Mouse (Mus musculus) large intestine, adult 2 months (tissue): ENCODE measurements at regions not wholly inside any gene's neighbourhood (a gene's known extent, or its start where the extent isn't known, plus 50 kb on each side); places are given as distances from the start of the nearest gene placed in this dataset.

Source experiments
- DNase-seq: peaks from one replicate; pipeline ENCODE4 v3.0.0-alpha.2; 2012; ENCODE audit warnings: low read depth, low spot score
- WGBS: fragments of 180-500 bp; shearing (Covaris S2); methylation state at CpG from one replicate; pipeline ENCODE4 v1.1.7; 2018; 5-methylcytosine and 5-hydroxymethylcytosine counted together

- no peak for DNase-seq
- WGBS = 61% methylated on average over 20 of the region's 20 CpGs
Measured at GRCm38 (mm10) chr11:19531255-19532003, 392.7 kb upstream of the Spred2 start.

- WGBS = 81% methylated on average over 7 of the region's 7 CpGs
- DNase-seq = no peak
Measured at GRCm38 (mm10) chr11:19532867-19533266, 391.3 kb upstream of the Spred2 start.

- 35% methylated on average over 1 of the region's 1 CpGs for WGBS
- DNase-seq = no peak
Measured at GRCm38 (mm10) chr11:19533701-19534100, 390.5 kb upstream of the Spred2 start.

- DNase-seq = no peak
- 90% methylated on average over 1 of the region's 1 CpGs for WGBS
Measured at GRCm38 (mm10) chr11:19535215-19535614, 389.0 kb upstream of the Spred2 start.

- DNase-seq = no peak
- 65% methylated on average over 4 of the region's 4 CpGs for WGBS
Measured at GRCm38 (mm10) chr11:19546226-19546625, 377.9 kb upstream of the Spred2 start.

GRCm38 (mm10) chr11:19554316-19554946, 369.7 kb upstream of the Spred2 start:
- 74% methylated on average over 9 of the region's 9 CpGs for WGBS
- no peak for DNase-seq

- 68% methylated on average over 9 of the region's 9 CpGs for WGBS
- DNase-seq = no peak
Measured at GRCm38 (mm10) chr11:19554947-19555770, 369.0 kb upstream of the Spred2 start.

GRCm38 (mm10) chr11:19560452-19560851, 363.7 kb upstream of the Spred2 start:
- DNase-seq = no peak
- WGBS = 91% methylated on average over 7 of the region's 7 CpGs

- no peak for DNase-seq
- WGBS = 84% methylated on average over 4 of the region's 4 CpGs
Measured at GRCm38 (mm10) chr11:19562668-19563067, 361.5 kb upstream of the Spred2 start.

- no peak for DNase-seq
- 70% methylated on average over 7 of the region's 7 CpGs for WGBS
Measured at GRCm38 (mm10) chr11:19585228-19585627, 338.9 kb upstream of the Spred2 start.

- no peak for DNase-seq
- 82% methylated on average over 6 of the region's 6 CpGs for WGBS
Measured at GRCm38 (mm10) chr11:19592506-19593355, 331.4 kb upstream of the Spred2 start.

- DNase-seq = no peak
- 58% methylated on average over 4 of the region's 4 CpGs for WGBS
Measured at GRCm38 (mm10) chr11:19595107-19595506, 329.1 kb upstream of the Spred2 start.

- DNase-seq = no peak
Measured at GRCm38 (mm10) chr11:19596336-19596735, 327.8 kb upstream of the Spred2 start.

GRCm38 (mm10) chr11:19599433-19599832, 324.7 kb upstream of the Spred2 start:
- no peak for DNase-seq
- 92% methylated on average over 9 of the region's 9 CpGs for WGBS

GRCm38 (mm10) chr11:19601216-19601938, 322.8 kb upstream of the Spred2 start:
- 82% methylated on average over 15 of the region's 15 CpGs for WGBS

GRCm38 (mm10) chr11:19602496-19602895, 321.7 kb upstream of the Spred2 start:
- DNase-seq = no peak
- WGBS = 86% methylated on average over 5 of the region's 5 CpGs

More at GRCm38 (mm10) chr11:19601216-19601938, 322.8 kb upstream of the Spred2 start:
- no peak for DNase-seq

- DNase-seq = no peak
- WGBS = 71% methylated on average over 4 of the region's 4 CpGs
Measured at GRCm38 (mm10) chr11:19605602-19606001, 318.6 kb upstream of the Spred2 start.

GRCm38 (mm10) chr11:19606943-19607342, 317.2 kb upstream of the Spred2 start:
- 95% methylated on average over 8 of the region's 8 CpGs for WGBS
- no peak for DNase-seq

GRCm38 (mm10) chr11:19607941-19608340, 316.2 kb upstream of the Spred2 start:
- no peak for DNase-seq
